Mouse (Mus musculus): ENCODE data around the gene Crb1.

- TF ChIP-seq POLR2A (IDR thresholded peaks at IDR 0.05; ENCODE audit: insufficient read length, low read depth) (no peak), POLR2AphosphoS2 (IDR thresholded peaks at IDR 0.05; ENCODE audit: insufficient read length, low read depth) (no peak), USF1 (IDR thresholded peaks at IDR 0.05; ENCODE audit: low read depth) (no peak), TCF12 (IDR thresholded peaks at IDR 0.05; ENCODE audit: insufficient read depth, poor library complexity, severe bottlenecking) (no peak), E2F4 (IDR thresholded peaks at IDR 0.05; ENCODE audit: insufficient read depth) (no peak)
Measured at GRCm38 (mm10) chr1:139423931-139424330, 47.0 kb upstream of the Crb1 start.
